Mouse (Mus musculus) retina, postnatal 1 day (tissue): ENCODE measurements at regions not wholly inside any gene's neighbourhood (a gene's known extent, or its start where the extent isn't known, plus 50 kb on each side); places are given as distances from the start of the nearest gene placed in this dataset.

ENCODE experiments used
- DNase-seq: peaks from one replicate; pipeline ENCODE4 v3.0.0-alpha.2; 2012

- no peak for DNase-seq
Measured at GRCm38 (mm10) chr7:74876667-74877066, 322.1 kb upstream of the Slco3a1 start.

GRCm38 (mm10) chr7:74870250-74870649 is 315.7 kb upstream of the Slco3a1 start:
- DNase-seq = no peak

GRCm38 (mm10) chr7:74862727-74863126 is 308.1 kb upstream of the Slco3a1 start:
- no peak for DNase-seq

- DNase-seq = no peak
Measured at GRCm38 (mm10) chr7:74844306-74844929, 289.8 kb upstream of the Slco3a1 start.

GRCm38 (mm10) chr7:74823286-74823685 is 268.7 kb upstream of the Slco3a1 start:
- DNase-seq = no peak

GRCm38 (mm10) chr7:74793241-74793640 is 238.7 kb upstream of the Slco3a1 start:
- DNase-seq = no peak

- no peak for DNase-seq
Measured at GRCm38 (mm10) chr7:74788696-74789095, 234.1 kb upstream of the Slco3a1 start.

GRCm38 (mm10) chr7:74771435-74772406 is 217.1 kb upstream of the Slco3a1 start:
- DNase-seq = no peak

GRCm38 (mm10) chr7:74766550-74766949 is 212.0 kb upstream of the Slco3a1 start:
- DNase-seq = no peak

GRCm38 (mm10) chr7:74757469-74757868 is 202.9 kb upstream of the Slco3a1 start:
- DNase-seq = no peak

- DNase-seq = no peak
Measured at GRCm38 (mm10) chr7:74747704-74748103, 193.1 kb upstream of the Slco3a1 start.

GRCm38 (mm10) chr7:74734941-74735340 is 180.4 kb upstream of the Slco3a1 start:
- no peak for DNase-seq

- no peak for DNase-seq
Measured at GRCm38 (mm10) chr7:74726324-74726991, 171.9 kb upstream of the Slco3a1 start.

- no peak for DNase-seq
Measured at GRCm38 (mm10) chr7:74719321-74719720, 164.7 kb upstream of the Slco3a1 start.

- DNase-seq = peak; percentile 37
Measured at GRCm38 (mm10) chr7:74709993-74710581, 155.5 kb upstream of the Slco3a1 start.

- peak; percentile 52 for DNase-seq
Measured at GRCm38 (mm10) chr7:74709006-74709405, 154.4 kb upstream of the Slco3a1 start.

- no peak for DNase-seq
Measured at GRCm38 (mm10) chr7:74703533-74703932, 149.0 kb upstream of the Slco3a1 start.

GRCm38 (mm10) chr7:74697794-74698354 is 143.3 kb upstream of the Slco3a1 start:
- DNase-seq = no peak

- no peak for DNase-seq
Measured at GRCm38 (mm10) chr7:74696286-74696685, 141.7 kb upstream of the Slco3a1 start.

GRCm38 (mm10) chr7:74693049-74693448 is 138.5 kb upstream of the Slco3a1 start:
- DNase-seq = no peak

- DNase-seq = no peak
Measured at GRCm38 (mm10) chr7:74690706-74691105, 136.1 kb upstream of the Slco3a1 start.

- DNase-seq = no peak
Measured at GRCm38 (mm10) chr7:74688116-74688702, 133.6 kb upstream of the Slco3a1 start.
